Mouse (Mus musculus) hindbrain, embryonic 15.5 days (tissue): ENCODE measurements around the gene Nod1. TPM values are rescaled to one million over a fixed set of nuclear protein-coding genes. Genes with fewer than 3 reads are reported as not detected.

Experiments used
- ATAC-seq: fragments of 200-750 bp; cut with Nextera tagmentation; 2 replicates; pipeline ENCODE4 v1.8.0; 2017; ENCODE audit warnings: low read depth, moderate number of reproducible peaks, moderate TSS enrichment; ENCODE audit not compliant: low FRiP score
- H3K27ac ChIP-seq: fragments of 300-500 bp; sonication (generic); replicated peaks from 2 replicates; pipeline ENCODE4 v1.5.1; 2015; ENCODE audit warnings: mild to moderate bottlenecking, inconsistent platforms
- H3K27me3 ChIP-seq: fragments of 300-500 bp; sonication (generic); 2 replicates; pipeline ENCODE4 v1.6.1; 2015; ENCODE audit warnings: control low read depth, inconsistent platforms
- H3K36me3 ChIP-seq: fragments of 300-500 bp; sonication (generic); 2 replicates; pipeline ENCODE4 v1.6.1; 2015; ENCODE audit warnings: control low read depth, inconsistent platforms
- H3K4me1 ChIP-seq: fragments of 300-500 bp; sonication (generic); replicated peaks from 2 replicates; pipeline ENCODE4 v1.6.1; 2015; ENCODE audit warnings: control low read depth, inconsistent platforms
- H3K4me2 ChIP-seq: fragments of 300-500 bp; sonication (generic); 2 replicates; pipeline ENCODE4 v1.6.1; 2015; ENCODE audit warnings: moderate library complexity, mild to moderate bottlenecking, inconsistent platforms
- H3K4me3 ChIP-seq: fragments of 300-500 bp; sonication (generic); 2 replicates; pipeline ENCODE4 v1.5.1; 2015; ENCODE audit warnings: mild to moderate bottlenecking, inconsistent platforms
- H3K9ac ChIP-seq: fragments of 300-500 bp; sonication (generic); 2 replicates; pipeline ENCODE4 v1.6.1; 2015; ENCODE audit warnings: inconsistent platforms
- H3K9me3 ChIP-seq: fragments of 300-500 bp; sonication (generic); 2 replicates; pipeline ENCODE4 v1.6.1; 2016; ENCODE audit warnings: control low read depth, inconsistent platforms
- WGBS: fragments of 180-500 bp; shearing (Covaris S2); methylation state at CpG from one replicate; pipeline ENCODE4 v1.1.7; 2015; 5-methylcytosine and 5-hydroxymethylcytosine counted together
- polyA plus RNA-seq: library from polyadenylated mRNA; unstranded; fragments of >200 nt; fragmentation: Nextera tagmentation; extraction: Ambion mirVana; gene quantifications from 2 replicates; pipeline ENCODE4 v1.2.1, GENCODE M21; 2015

Gene Nod1
- polyA plus RNA-seq, 1 experiment from 2014 or later: 3.9 TPM

GRCm38 (mm10) chr6:54914977-54915376 lies 57.4 kb downstream of the Nod1 start:
- no peak overlapping the region for H3K9ac ChIP-seq
- no peak overlapping the region for H3K27ac ChIP-seq
- H3K27me3 ChIP-seq: no peaks in the 10 kb centered on the region
- H3K4me1 ChIP-seq: no peaks in the 10 kb centered on the region
- no peaks in the 10 kb centered on the region for H3K9me3 ChIP-seq
- no peaks in the 10 kb centered on the region for H3K36me3 ChIP-seq
- H3K4me3 ChIP-seq: no peak overlapping the region
- ATAC-seq: no peak
- WGBS: 96% methylated on average over 4 of the region's 4 CpGs
- H3K4me2 ChIP-seq: no peak overlapping the region

DNA sequence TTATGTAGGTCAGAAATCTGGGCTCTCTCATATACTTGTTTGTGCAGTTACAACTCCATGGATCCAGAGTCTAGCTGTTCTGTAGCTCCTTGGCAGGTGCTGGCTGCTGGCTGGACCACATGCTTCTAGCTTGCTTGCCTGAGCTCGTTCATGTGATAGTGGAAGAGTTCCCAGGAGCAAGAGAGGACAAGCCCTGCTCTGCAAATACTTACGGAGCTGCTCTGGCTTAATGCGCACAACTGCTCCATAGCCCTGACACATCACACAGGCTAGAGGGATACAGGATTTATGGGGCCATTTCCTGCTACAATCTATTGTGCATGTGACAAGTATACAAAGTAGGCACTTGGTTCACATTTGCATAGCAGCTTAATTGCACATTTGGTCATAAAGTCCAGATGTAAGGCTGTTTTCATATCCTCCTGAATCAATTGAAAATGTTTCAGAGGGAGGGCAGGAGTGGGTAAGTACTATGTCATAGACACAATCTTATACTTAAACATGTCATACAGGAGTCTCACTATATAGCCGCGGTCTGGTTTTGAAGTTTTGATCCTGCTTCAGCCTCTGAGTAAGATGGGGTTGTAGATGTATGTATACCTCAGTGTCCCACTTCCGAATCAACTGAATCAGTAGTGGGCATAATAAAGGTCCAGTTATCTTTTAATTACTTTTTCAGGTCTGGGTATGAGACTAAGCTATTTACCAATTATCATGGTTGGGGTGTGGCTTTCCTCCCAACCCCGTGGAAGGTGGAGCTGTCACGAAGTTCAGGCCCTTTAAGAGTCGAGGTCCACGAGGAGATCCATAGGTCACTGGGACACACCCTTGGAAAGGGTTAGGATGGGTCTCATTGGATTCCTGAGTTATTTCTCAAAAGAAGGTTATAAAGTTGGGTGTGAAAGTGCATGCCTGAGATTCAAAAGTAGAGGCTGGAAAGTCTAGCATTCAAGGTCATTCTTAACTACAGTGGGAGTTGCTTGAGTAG lies 66.1 kb downstream of the Nod1 start:
- ATAC-seq: no peak
- H3K4me1 ChIP-seq: no peaks in the 10 kb centered on the region

DNA sequence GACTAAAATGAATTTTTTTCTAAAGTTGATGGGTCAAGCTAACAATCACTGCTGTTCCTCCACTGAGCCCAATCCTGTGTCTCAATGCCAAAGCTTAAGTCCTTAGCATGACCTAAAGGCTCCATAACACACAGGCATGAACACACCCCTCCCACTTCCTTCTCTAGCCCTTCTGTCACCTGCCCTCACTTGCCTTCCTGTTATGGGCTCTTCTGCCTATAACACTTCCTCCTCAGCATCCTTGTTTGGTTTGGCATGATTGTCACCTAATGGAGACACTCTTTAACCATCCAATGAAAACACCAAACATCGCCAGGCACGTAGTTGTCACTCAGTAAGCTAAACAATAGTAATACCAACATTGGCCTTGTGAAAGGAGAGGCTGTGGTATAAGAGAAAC lies 69.9 kb downstream of the Nod1 start:
- H3K9ac ChIP-seq: no peak overlapping the region
- H3K36me3 ChIP-seq: no peaks in the 10 kb centered on the region
- no peak for ATAC-seq
- no peaks in the 10 kb centered on the region for H3K9me3 ChIP-seq
- H3K4me2 ChIP-seq: no peak overlapping the region
- WGBS: 89% methylated on average over 2 of the region's 2 CpGs
- no peaks in the 10 kb centered on the region for H3K4me1 ChIP-seq
- H3K27me3 ChIP-seq: no peaks in the 10 kb centered on the region
- H3K4me3 ChIP-seq: no peak overlapping the region
- no peak overlapping the region for H3K27ac ChIP-seq

More for the DNA sequence above, 66.1 kb downstream of the Nod1 start:
- H3K9ac ChIP-seq: no peak overlapping the region
- H3K27me3 ChIP-seq: no peaks in the 10 kb centered on the region
- H3K4me2 ChIP-seq: no peak overlapping the region
- WGBS: 84% methylated on average over 10 of the region's 10 CpGs
- no peaks in the 10 kb centered on the region for H3K9me3 ChIP-seq
- no peak overlapping the region for H3K27ac ChIP-seq
- H3K36me3 ChIP-seq: no peaks in the 10 kb centered on the region
- H3K4me3 ChIP-seq: no peak overlapping the region

GRCm38 (mm10) chr6:54900256-54900655 lies 72.2 kb downstream of the Nod1 start:
- Histone ChIP-seq H3K4me3 (no peak overlapping the region), H3K27ac (no peak overlapping the region), H3K9me3 (no peaks in the 10 kb centered on the region), H3K4me1 (no peaks in the 10 kb centered on the region), H3K4me2 (no peak overlapping the region), H3K9ac (no peak overlapping the region), H3K36me3 (no peaks in the 10 kb centered on the region), H3K27me3 (no peaks in the 10 kb centered on the region)
- ATAC-seq: no peak
- WGBS: 87% methylated on average over 2 of the region's 2 CpGs

- H3K9ac ChIP-seq: no peak overlapping the region
- H3K4me3 ChIP-seq: no peak overlapping the region
- 89% methylated on average over 3 of the region's 3 CpGs for WGBS
- no peaks in the 10 kb centered on the region for H3K36me3 ChIP-seq
- ATAC-seq: no peak
- H3K9me3 ChIP-seq: no peaks in the 10 kb centered on the region
- no peak overlapping the region for H3K4me2 ChIP-seq
- H3K27ac ChIP-seq: no peak overlapping the region
- no peaks in the 10 kb centered on the region for H3K4me1 ChIP-seq
- no peaks in the 10 kb centered on the region for H3K27me3 ChIP-seq
These were observed 81.0 kb downstream of the Nod1 start for GRCm38 (mm10) chr6:54891384-54891783.

DNA sequence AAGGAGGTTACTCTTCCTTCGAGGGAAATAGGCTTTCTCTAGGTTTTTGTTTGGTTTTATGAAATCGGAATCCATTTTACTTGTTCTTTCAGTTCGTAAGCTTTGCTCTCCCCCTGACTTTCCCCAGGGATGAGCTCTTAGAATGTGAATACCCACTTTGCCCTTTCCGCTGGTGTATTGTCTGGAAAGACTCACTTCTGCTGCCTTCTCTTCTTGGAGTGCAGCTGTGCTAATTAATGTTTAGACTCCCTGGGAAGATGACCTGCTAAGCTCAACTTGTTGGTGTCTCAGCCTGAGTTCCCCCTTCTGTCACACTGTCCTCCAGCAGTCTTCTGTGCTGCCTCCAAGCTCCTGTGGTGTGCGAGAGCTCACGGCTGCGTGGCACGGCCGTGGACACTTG lies 82.2 kb downstream of the Nod1 start:
- H3K36me3 ChIP-seq: no peaks in the 10 kb centered on the region
- WGBS: 59% methylated on average over 9 of the region's 9 CpGs
- H3K27ac ChIP-seq: no peak overlapping the region
- H3K4me3 ChIP-seq: no peak overlapping the region
- no peak overlapping the region for H3K4me2 ChIP-seq
- ATAC-seq: no peak
- no peak overlapping the region for H3K9ac ChIP-seq
- no peaks in the 10 kb centered on the region for H3K9me3 ChIP-seq
- no peaks in the 10 kb centered on the region for H3K27me3 ChIP-seq
- no peaks in the 10 kb centered on the region for H3K4me1 ChIP-seq

GRCm38 (mm10) chr6:54886195-54886594 lies 86.2 kb downstream of the Nod1 start:
- H3K4me3 ChIP-seq: no peak overlapping the region
- no peak overlapping the region for H3K9ac ChIP-seq
- H3K27me3 ChIP-seq: no peaks in the 10 kb centered on the region
- no peak overlapping the region for H3K27ac ChIP-seq
- H3K4me1 ChIP-seq: no peaks in the 10 kb centered on the region
- WGBS: 73% methylated on average over 7 of the region's 7 CpGs
- H3K9me3 ChIP-seq: no peaks in the 10 kb centered on the region
- no peaks in the 10 kb centered on the region for H3K36me3 ChIP-seq
- H3K4me2 ChIP-seq: no peak overlapping the region
- no peak for ATAC-seq

- no peaks in the 10 kb centered on the region for H3K4me1 ChIP-seq
- ATAC-seq: no peak
- H3K36me3 ChIP-seq: no peaks in the 10 kb centered on the region
- no peak overlapping the region for H3K9ac ChIP-seq
- 85% methylated on average over 2 of the region's 2 CpGs for WGBS
- H3K4me2 ChIP-seq: no peak overlapping the region
- no peaks in the 10 kb centered on the region for H3K9me3 ChIP-seq
- H3K27ac ChIP-seq: no peak overlapping the region
- no peaks in the 10 kb centered on the region for H3K27me3 ChIP-seq
- no peak overlapping the region for H3K4me3 ChIP-seq
These were observed 89.0 kb downstream of the Nod1 start for GRCm38 (mm10) chr6:54883424-54883823.

- H3K9ac ChIP-seq: no peak overlapping the region
- no peak overlapping the region for H3K27ac ChIP-seq
- H3K36me3 ChIP-seq: no peaks in the 10 kb centered on the region
- no peak overlapping the region for H3K4me3 ChIP-seq
- H3K27me3 ChIP-seq: no peaks in the 10 kb centered on the region
- H3K9me3 ChIP-seq: no peaks in the 10 kb centered on the region
- WGBS: 90% methylated on average over 4 of the region's 4 CpGs
- no peak overlapping the region for H3K4me2 ChIP-seq
- no peaks in the 10 kb centered on the region for H3K4me1 ChIP-seq
- no peak for ATAC-seq
These were observed 92.3 kb downstream of the Nod1 start for GRCm38 (mm10) chr6:54880086-54880485.

DNA sequence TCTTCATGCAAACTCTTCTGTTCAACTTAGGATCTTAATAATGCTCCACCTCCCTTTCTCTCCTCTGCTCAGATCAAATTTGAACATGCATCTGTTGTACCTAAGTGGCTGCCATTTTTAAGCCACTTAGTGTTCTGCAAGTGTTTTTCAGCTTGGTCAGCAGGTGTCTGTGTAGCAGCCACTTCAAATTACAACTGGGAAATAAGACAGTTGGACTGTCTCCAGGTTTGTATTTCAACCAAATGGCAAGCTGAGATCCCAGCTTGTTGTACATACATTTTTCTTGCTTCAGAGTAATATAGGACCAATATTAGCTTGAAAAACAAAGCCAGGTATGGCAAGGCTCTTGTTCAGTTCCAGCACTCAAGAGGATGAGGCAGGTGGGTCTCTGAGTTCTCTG lies 93.9 kb downstream of the Nod1 start:
- Histone ChIP-seq H3K9ac (no peak overlapping the region), H3K4me1 (no peaks in the 10 kb centered on the region), H3K4me3 (no peak overlapping the region), H3K9me3 (no peaks in the 10 kb centered on the region), H3K36me3 (no peaks in the 10 kb centered on the region), H3K27me3 (no peaks in the 10 kb centered on the region), H3K27ac (no peak overlapping the region), H3K4me2 (no peak overlapping the region)
- ATAC-seq: no peak

GRCm38 (mm10) chr6:54877651-54878050 lies 94.8 kb downstream of the Nod1 start:
- H3K9ac ChIP-seq: no peak overlapping the region
- no peak overlapping the region for H3K4me2 ChIP-seq
- H3K27ac ChIP-seq: no peak overlapping the region
- no peaks in the 10 kb centered on the region for H3K4me1 ChIP-seq
- no peaks in the 10 kb centered on the region for H3K27me3 ChIP-seq
- H3K4me3 ChIP-seq: no peak overlapping the region
- ATAC-seq: no peak
- WGBS: 89% methylated on average over 3 of the region's 3 CpGs
- no peaks in the 10 kb centered on the region for H3K36me3 ChIP-seq
- H3K9me3 ChIP-seq: no peaks in the 10 kb centered on the region

DNA sequence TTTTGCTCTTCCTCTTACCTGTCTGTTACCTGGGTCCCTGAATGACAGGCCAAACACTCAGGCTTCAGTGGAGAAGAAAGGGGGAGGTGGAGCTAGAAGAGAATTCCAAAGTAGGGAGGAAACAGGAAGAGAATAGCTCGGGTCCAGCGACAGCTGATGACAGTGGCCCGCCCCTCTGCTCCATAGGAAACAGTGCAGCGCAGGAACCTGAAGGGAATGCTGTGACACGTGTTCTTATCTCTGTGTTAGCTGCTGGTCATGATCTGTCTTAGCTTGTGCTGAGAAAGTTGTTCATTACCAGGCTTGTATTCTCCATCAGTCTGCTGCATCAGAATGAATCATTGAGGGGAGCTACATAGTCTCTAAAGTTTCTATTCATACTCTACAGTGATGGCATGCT lies 95.6 kb downstream of the Nod1 start:
- H3K4me2 ChIP-seq: no peak overlapping the region
- H3K4me3 ChIP-seq: no peak overlapping the region
- no peaks in the 10 kb centered on the region for H3K4me1 ChIP-seq
- no peaks in the 10 kb centered on the region for H3K9me3 ChIP-seq
- WGBS: 34% methylated on average over 5 of the region's 5 CpGs
- H3K9ac ChIP-seq: no peak overlapping the region
- no peak overlapping the region for H3K27ac ChIP-seq
- no peaks in the 10 kb centered on the region for H3K27me3 ChIP-seq
- ATAC-seq: no peak
- no peaks in the 10 kb centered on the region for H3K36me3 ChIP-seq
